Mouse (Mus musculus): ENCODE measurements around the gene Cenpx. TPM values are rescaled to one million over a fixed set of nuclear protein-coding genes. Genes with fewer than 3 reads are reported as not detected.
A peak's percentile ranks its signal among the peaks of the same experiment; 100 is the strongest.

Gene Cenpx
- polyA plus RNA-seq, 1 experiment from 2014 or later = 113 TPM

- 74% methylated on average over 5 of the region's 5 CpGs for WGBS
- Histone ChIP-seq H3K27ac (no peak overlapping the region), H3K4me1 (peaks cover 28% of the 10 kb centered on the region), H3K36me3 (no peaks in the 10 kb centered on the region), H3K9ac (no peak overlapping the region), H3K4me3 (no peak overlapping the region), H3K9me3 (replicated peaks) (no peaks in the 10 kb centered on the region), H3K4me2 (replicated peaks) (no peak overlapping the region), H3K27me3 (peaks cover 62% of the 10 kb centered on the region)
- ATAC-seq (ENCODE audit: low FRiP score) = no peak
Measured at GRCm38 (mm10) chr11:120663714-120664113, 49.8 kb downstream of the Cenpx start.

GRCm38 (mm10) chr11:120662759-120663158 is 50.8 kb downstream of the Cenpx start:
- ATAC-seq (ENCODE audit: low FRiP score) = no peak
- WGBS = 62% methylated on average over 6 of the region's 6 CpGs
- H3K4me3 ChIP-seq = no peak overlapping the region

GRCm38 (mm10) chr11:120661076-120661460 is 52.5 kb downstream of the Cenpx start, which contains the start of gene Notum:
Gene Notum (minus strand): TSS chr11:120661175.
- Histone ChIP-seq H3K9me3 (replicated peaks) (no peaks in the 10 kb centered on the region), H3K27ac (no peak within 1 kb of the TSS), H3K4me1 (peaks cover 23% of the 10 kb centered on the region), H3K36me3 (no peaks in the 10 kb centered on the region), H3K4me3 (peak within 1 kb of the TSS; percentile 39), H3K27me3 (peaks cover 88% of the 10 kb centered on the region), H3K4me2 (replicated peaks) (peak within 1 kb of the TSS; percentile 59), H3K9ac (peak within 1 kb of the TSS; percentile 58)
- no peak for ATAC-seq (ENCODE audit: low FRiP score)
- 2% methylated on average over 35 of the region's 35 CpGs for WGBS

More at GRCm38 (mm10) chr11:120662759-120663158, 50.8 kb downstream of the Cenpx start:
- Histone ChIP-seq H3K9ac (no peak overlapping the region), H3K4me1 (peaks cover 28% of the 10 kb centered on the region), H3K27ac (no peak overlapping the region), H3K4me2 (replicated peaks) (no peak overlapping the region), H3K36me3 (no peaks in the 10 kb centered on the region), H3K27me3 (peaks cover 71% of the 10 kb centered on the region), H3K9me3 (replicated peaks) (no peaks in the 10 kb centered on the region)

Other genes with a start within 250 kb of the Cenpx start
- 57.1 and 58.4 TPM in 2 replicates for gene Arl16, start 246.1 kb downstream of the Cenpx start, polyA plus RNA-seq (2016; fragmentation: Nextera tagmentation; extraction: Ambion mirVana)
- gene Mrpl12, start 229.1 kb downstream of the Cenpx start, polyA plus RNA-seq (2016; fragmentation: Nextera tagmentation; extraction: Ambion mirVana) = 104 and 108 TPM in 2 replicates
- gene Slc25a10, start 221.9 kb downstream of the Cenpx start, polyA plus RNA-seq (2016; fragmentation: Nextera tagmentation; extraction: Ambion mirVana) = 37.7 and 38.0 TPM in 2 replicates
- gene Gcgr, start 183.0 kb downstream of the Cenpx start, polyA plus RNA-seq (2016; fragmentation: Nextera tagmentation; extraction: Ambion mirVana) = 0.47 and 0.54 TPM in 2 replicates
- gene Mcrip1, start 164.0 kb downstream of the Cenpx start, polyA plus RNA-seq (2016; fragmentation: Nextera tagmentation; extraction: Ambion mirVana) = 210 and 219 TPM in 2 replicates
- not detected in 2 replicates for gene Ppp1r27, start 162.6 kb downstream of the Cenpx start, polyA plus RNA-seq (2016; fragmentation: Nextera tagmentation; extraction: Ambion mirVana)
- gene P4hb, start 140.5 kb downstream of the Cenpx start, polyA plus RNA-seq (2016; fragmentation: Nextera tagmentation; extraction: Ambion mirVana) = 473 and 486 TPM in 2 replicates
- gene Arhgdia, start 132.1 kb downstream of the Cenpx start, polyA plus RNA-seq (2016; fragmentation: Nextera tagmentation; extraction: Ambion mirVana) = 548 TPM in 2 replicates
- 539 and 588 TPM in 2 replicates for gene Alyref, start 115.4 kb downstream of the Cenpx start, polyA plus RNA-seq (2016; fragmentation: Nextera tagmentation; extraction: Ambion mirVana)
- 153 and 170 TPM in 2 replicates for gene Anapc11, start 115.3 kb downstream of the Cenpx start, polyA plus RNA-seq (2016; fragmentation: Nextera tagmentation; extraction: Ambion mirVana)
- gene Npb, start 105.3 kb downstream of the Cenpx start, polyA plus RNA-seq (2016; fragmentation: Nextera tagmentation; extraction: Ambion mirVana) = 1.0 and 1.3 TPM in 2 replicates
- gene Pcyt2, start 95.8 kb downstream of the Cenpx start, polyA plus RNA-seq (2016; fragmentation: Nextera tagmentation; extraction: Ambion mirVana) = 145 and 148 TPM in 2 replicates
- 43.9 and 50.0 TPM in 2 replicates for gene Sirt7, start 88.5 kb downstream of the Cenpx start, polyA plus RNA-seq (2016; fragmentation: Nextera tagmentation; extraction: Ambion mirVana)
- 40.1 TPM in 2 replicates for gene Mafg, start 80.1 kb downstream of the Cenpx start, polyA plus RNA-seq (2016; fragmentation: Nextera tagmentation; extraction: Ambion mirVana)
- 28.5 and 28.8 TPM in 2 replicates for gene Pycr1, start 70.0 kb downstream of the Cenpx start, polyA plus RNA-seq (2016; fragmentation: Nextera tagmentation; extraction: Ambion mirVana)
- 0.39 and 0.60 TPM in 2 replicates for gene Myadml2, start 65.6 kb downstream of the Cenpx start, polyA plus RNA-seq (2016; fragmentation: Nextera tagmentation; extraction: Ambion mirVana)
- 1.7 and 3.0 TPM in 2 replicates for gene Notum, start 52.6 kb downstream of the Cenpx start, polyA plus RNA-seq (2016; fragmentation: Nextera tagmentation; extraction: Ambion mirVana)
- gene Aspscr1, start 40.8 kb downstream of the Cenpx start, polyA plus RNA-seq (2016; fragmentation: Nextera tagmentation; extraction: Ambion mirVana) = 144 and 151 TPM in 2 replicates
- 75.3 and 78.8 TPM in 2 replicates for gene Lrrc45, start 187 bp upstream of the Cenpx start, polyA plus RNA-seq (2016; fragmentation: Nextera tagmentation; extraction: Ambion mirVana)
- 98.4 and 99.9 TPM in 2 replicates for gene Rac3, start 7.7 kb upstream of the Cenpx start, polyA plus RNA-seq (2016; fragmentation: Nextera tagmentation; extraction: Ambion mirVana)
- 11.6 and 12.2 TPM in 2 replicates for gene Dcxr, start 13.5 kb upstream of the Cenpx start, polyA plus RNA-seq (2016; fragmentation: Nextera tagmentation; extraction: Ambion mirVana)
- 1.6 and 2.6 TPM in 2 replicates for gene Cbr2, start 18.4 kb upstream of the Cenpx start, polyA plus RNA-seq (2016; fragmentation: Nextera tagmentation; extraction: Ambion mirVana)
- gene Hmga1b, start 49.1 kb upstream of the Cenpx start, polyA plus RNA-seq (2016; fragmentation: Nextera tagmentation; extraction: Ambion mirVana) = 3.0 and 4.0 TPM in 2 replicates
- 68.5 and 70.1 TPM in 2 replicates for gene Rfng, start 70.5 kb upstream of the Cenpx start, polyA plus RNA-seq (2016; fragmentation: Nextera tagmentation; extraction: Ambion mirVana)
- gene Gps1, start 70.5 kb upstream of the Cenpx start, polyA plus RNA-seq (2016; fragmentation: Nextera tagmentation; extraction: Ambion mirVana) = 223 and 232 TPM in 2 replicates
- 54.5 and 60.0 TPM in 2 replicates for gene Dus1l, start 82.7 kb upstream of the Cenpx start, polyA plus RNA-seq (2016; fragmentation: Nextera tagmentation; extraction: Ambion mirVana)
- gene Fasn, start 110.8 kb upstream of the Cenpx start, polyA plus RNA-seq (2016; fragmentation: Nextera tagmentation; extraction: Ambion mirVana) = 115 and 120 TPM in 2 replicates
- gene Ccdc57, start 219.1 kb upstream of the Cenpx start, polyA plus RNA-seq (2016; fragmentation: Nextera tagmentation; extraction: Ambion mirVana) = 6.0 TPM in 2 replicates
- gene Slc16a3, start 234.7 kb upstream of the Cenpx start, polyA plus RNA-seq (2016; fragmentation: Nextera tagmentation; extraction: Ambion mirVana) = 43.9 and 45.9 TPM in 2 replicates

All from hindbrain, embryonic 12.5 days (tissue).